Mouse (Mus musculus): ENCODE measurements around the gene Taf1b. TPM values are rescaled to one million over a fixed set of nuclear protein-coding genes. Genes with fewer than 3 reads are reported as not detected.

Taf1b gene
- total RNA-seq, 2 experiments from 2014 or later: 30.5 to 32.6 TPM

DNA sequence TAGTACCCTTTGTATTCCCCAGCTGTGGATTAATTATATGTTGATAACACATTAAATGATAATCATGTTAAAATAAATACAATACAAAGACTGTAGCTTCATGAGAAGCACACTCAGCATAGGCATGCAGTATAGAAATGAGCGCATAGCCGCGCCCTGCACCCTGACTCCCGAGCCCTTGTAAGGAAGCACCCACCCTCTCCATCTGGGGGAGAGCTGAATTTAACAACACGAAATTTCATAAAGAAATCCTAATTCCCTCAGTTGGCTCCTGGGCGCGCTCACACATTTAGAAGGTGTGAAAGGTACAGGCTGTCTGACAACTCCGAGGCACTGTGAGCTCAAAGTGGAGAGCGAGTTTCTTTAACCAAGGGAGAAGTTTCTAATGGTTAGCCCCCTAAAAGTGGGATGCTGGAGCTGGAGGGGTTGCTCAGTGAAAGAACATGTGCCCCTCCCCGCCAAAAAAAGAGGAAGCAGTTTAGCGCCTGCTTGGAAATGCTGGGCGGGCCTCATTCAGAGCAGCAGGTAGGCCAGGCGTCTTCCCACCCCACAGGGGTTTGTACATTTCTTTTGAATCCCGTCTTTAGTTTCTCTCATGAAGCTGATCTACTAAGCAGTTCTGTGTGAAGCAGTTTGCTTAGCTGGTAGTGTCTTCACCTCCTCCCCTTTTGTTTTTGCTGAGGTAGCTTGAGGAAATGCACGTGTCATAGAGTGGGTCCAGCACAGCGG is 43.4 kb downstream of the Taf1b start:
- intact Hi-C loops (cut with DNase I): no loop called here
- DNase-seq (ENCODE audit: low spot score in 2 of 2): peak; percentile 14 to 30

DNA sequence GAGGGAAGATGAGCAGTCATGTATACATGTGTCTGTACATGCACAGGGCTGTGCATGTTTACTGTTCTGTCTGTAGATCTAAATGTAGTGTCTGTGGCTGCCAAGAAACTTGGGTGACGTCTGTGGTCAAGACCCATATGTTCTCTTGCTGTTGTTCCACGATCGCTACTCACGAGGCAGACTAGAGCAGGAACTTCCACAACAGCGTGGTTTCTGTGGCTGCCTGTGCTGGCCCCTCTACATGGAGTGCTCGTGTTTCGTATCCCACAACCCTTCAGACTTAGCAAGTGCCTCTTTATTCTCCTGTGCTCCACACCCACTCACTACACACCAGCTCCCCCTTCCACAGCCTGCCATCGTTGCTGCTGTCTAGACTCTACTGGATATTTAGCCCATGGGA is 49.5 kb downstream of the Taf1b start:
- intact Hi-C loops (cut with DNase I): no loop called here

GRCm38 (mm10) chr12:24548885-24549284 is 50.7 kb downstream of the Taf1b start:
- intact Hi-C loops (cut with DNase I): no loop called here
- DNase-seq (ENCODE audit: low spot score in 2 of 2): no peak

More for the DNA sequence above, 49.5 kb downstream of the Taf1b start:
- DNase-seq (ENCODE audit: low spot score in 2 of 2): no peak

DNA sequence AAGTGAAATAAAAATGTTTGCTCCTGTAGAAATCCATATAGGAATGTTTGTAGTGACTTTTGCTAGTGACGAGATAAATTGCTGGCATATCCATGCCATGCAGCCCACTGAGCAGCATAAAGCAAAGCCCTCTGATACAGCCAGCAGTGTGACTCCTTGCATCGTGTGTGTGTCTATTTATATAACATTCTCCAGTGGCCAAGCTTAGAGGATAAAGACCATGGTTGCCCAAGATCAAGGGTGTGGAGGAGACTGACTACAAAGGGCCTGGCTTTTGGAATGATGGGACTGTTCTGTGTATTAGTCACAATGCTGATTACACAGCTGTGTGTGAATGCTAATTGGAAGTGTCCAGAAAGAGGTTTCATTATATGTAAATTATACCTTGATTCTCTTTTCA is 54.4 kb downstream of the Taf1b start:
- intact Hi-C loops (cut with DNase I): no loop called here
- no peak for DNase-seq (ENCODE audit: low spot score in 2 of 2)

DNA sequence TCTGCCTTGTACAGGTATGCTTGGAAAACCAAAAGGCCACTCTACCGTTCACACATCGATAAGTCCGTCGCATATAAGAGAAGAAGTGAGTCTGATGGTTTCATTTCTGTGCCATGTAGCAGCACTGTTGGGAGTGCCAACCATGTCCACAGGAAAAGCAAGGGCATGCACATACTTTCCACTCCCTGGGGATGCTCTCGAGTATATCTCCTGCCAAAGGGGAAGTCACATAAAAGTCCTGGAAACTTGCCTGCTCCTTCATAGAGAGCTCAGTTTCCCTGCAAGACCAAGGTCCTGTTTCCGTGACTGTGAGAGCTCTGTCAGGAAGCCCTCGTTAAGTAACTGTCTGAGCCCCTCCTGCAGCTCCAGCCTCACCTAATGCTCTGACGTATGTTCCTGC is 57.8 kb downstream of the Taf1b start:
- intact Hi-C loops (cut with DNase I): no loop called here
- no peak for DNase-seq (ENCODE audit: low spot score in 2 of 2)

GRCm38 (mm10) chr12:24563395-24563960 is 65.3 kb downstream of the Taf1b start:
- intact Hi-C loops (cut with DNase I): no loop called here
- DNase-seq (ENCODE audit: low spot score in 2 of 2): no peak

- intact Hi-C loops (cut with DNase I): no loop called here
- DNase-seq (ENCODE audit: low spot score in 2 of 2): no peak
Observed at GRCm38 (mm10) chr12:24565311-24565710, 67.2 kb downstream of the Taf1b start.

DNA sequence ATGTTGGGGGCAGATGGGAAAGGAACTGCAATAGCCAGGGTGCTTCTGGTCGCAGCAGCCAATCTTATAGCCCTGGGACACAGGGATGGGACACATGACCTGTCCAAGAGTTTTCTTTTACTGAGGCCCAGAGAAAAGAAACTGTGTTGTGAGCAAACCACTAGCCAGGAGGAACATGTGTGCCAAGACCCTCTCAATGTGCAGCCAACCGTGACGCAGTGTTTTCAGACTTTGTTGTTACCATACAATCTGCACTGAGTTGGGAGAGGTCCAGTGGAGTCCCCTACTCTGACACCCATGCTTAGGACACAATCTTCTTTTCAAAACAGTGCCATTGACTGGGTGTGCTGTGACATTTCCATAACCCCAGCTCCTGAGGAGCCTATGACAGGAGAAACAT is 69.4 kb downstream of the Taf1b start:
- intact Hi-C loops (cut with DNase I): no loop called here
- no peak for DNase-seq (ENCODE audit: low spot score in 2 of 2)

DNA sequence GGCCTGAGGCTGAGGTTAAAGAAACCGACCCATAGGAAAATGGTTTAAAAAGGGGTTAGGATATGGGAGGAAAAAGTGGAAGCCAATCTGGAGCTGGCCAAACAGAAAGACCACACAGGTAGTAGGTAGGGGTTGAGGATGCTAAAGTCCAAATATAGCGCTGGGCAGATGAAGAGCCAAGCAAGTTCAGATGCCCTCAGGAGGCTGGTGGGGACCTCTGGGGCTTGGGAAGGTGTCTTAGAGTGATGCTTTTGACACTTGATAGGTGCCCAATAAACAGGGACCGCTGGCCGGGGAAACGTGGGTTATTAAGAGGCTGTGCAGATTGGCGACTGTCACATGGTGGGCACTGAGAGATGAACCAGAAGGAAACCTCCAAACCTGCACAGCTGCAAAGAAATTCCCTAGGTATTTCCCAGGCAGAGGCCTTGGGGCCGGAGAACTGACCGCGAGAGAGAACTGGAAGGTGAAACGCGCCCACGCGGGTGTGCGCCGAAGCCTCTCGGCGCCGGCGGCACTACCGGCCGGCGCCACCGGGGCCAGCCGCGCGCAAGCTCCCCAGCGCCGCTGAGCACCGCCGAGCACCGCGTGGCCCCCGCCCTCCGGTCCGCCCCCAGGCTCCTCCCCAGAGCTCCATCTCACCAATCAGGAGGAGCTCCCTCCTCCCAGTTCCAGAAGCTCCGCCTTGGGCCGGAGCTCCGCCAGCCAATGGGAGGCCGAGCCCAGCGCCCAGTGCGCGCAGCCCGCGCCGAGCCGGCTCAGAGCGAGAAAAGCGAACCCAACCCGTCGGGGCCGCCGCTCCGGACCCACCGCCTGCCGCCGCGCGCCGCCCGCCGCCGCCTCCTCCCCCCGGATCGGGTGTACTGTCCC is 73.6 kb downstream of the Taf1b start, which contains the start of gene Grhl1:
TSS of gene Grhl1 (plus strand) at position 761 of the 870 bp plus-strand sequence.
- intact Hi-C loops (cut with DNase I): no loop called here
- peak; percentile 93 to 96 for DNase-seq (ENCODE audit: low spot score in 2 of 2)

- peak; percentile 17 to 43 for DNase-seq (ENCODE audit: low spot score in 2 of 2)
- intact Hi-C loops (cut with DNase I): no loop called here
Observed at GRCm38 (mm10) chr12:24572421-24573274, 74.5 kb downstream of the Taf1b start.

DNA sequence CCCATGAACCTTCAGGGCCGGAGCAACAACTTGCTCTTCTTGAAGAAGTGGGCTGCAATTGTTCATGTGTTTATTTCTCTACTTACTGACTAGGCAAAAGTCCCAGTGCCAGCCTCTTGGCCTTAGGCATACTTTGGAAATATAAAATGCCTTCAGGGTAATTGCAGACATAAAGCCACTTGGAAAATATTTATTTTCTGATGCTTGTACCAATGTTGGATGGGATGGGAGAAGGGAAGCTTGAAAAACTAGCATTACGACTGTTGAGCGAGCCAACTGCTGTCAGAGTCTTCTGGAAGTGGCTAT is 75.1 kb downstream of the Taf1b start:
- intact Hi-C loops (cut with DNase I): no loop called here
- no peak for DNase-seq (ENCODE audit: low spot score in 2 of 2)

DNA sequence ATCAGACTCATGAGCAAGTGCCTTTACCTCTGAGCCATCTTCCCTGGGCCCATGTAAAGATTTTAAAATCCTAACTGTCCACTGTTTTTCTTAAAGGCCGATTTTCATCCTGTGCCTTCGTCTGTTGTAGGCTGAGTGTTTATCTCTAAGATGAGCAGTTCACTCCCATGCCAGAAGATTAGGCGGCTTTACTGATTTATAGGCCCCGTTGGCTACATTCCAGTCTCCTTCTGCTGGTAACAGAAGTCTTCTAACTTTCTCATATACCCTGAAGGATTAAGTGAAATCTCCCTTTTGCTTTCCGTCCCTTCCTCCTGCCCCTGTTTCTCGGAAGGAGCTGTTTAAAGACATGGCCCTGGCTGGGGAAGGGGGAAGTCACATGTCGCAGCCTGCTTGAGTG is 76.7 kb downstream of the Taf1b start:
- DNase-seq (ENCODE audit: low spot score in 2 of 2): no peak
- intact Hi-C loops (cut with DNase I): no loop called here

DNA sequence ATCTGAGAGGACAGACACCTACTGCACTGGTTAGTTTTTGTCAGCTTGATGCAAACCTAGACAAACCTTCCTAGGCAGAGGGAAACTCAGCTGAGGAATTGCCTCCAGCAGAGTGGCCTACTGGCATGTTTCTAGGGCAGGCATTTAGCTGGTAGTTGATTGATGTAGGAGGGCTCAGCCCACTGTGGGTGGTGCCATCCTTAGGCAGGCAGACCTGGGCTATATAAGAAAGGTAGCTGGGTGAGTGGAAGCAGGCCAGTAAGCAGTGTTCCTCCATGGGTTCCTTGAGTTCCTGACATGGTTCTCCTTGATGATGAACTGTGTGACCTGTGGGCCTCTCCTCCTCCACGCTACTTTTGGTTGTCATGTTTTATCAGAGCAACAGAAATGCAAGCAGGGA is 82.3 kb downstream of the Taf1b start:
- intact Hi-C loops (cut with DNase I): no loop called here
- DNase-seq (ENCODE audit: low spot score in 2 of 2): no peak

DNA sequence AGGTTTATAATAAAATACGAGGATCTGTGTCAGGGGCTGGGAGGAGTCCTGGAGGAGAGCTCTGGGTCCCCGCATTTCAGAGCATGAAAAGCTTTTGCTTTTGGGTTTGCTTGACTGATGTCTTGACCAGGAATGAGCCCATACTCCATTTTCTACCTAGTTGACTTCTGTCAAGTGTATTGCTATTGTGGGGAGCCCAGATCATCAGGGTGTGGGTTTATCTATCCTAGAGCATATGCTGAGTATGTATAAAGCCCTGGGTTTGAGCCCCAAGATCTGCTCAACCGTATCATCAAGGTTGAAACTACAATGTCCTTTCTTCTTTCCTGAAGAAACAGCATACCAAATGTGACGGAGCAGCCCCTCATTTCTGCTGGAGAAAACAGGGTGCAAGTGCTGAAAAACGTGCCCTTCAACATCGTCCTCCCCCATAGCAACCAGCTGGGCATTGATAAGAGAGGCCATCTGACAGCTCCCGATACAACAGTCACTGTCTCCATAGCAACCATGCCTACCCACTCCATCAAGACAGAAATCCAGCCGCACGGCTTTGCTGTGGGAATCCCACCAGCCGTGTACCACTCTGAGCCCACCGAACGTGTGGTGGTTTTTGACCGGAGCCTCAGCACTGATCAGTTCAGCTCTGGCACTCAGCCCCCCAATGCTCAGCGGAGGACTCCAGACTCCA is 83.0 kb downstream of the Taf1b start:
- peak; percentile 26 to 46 for DNase-seq (ENCODE audit: low spot score in 2 of 2)
- intact Hi-C loops (cut with DNase I): no loop called here

GRCm38 (mm10) chr12:24583653-24584052 is 85.5 kb downstream of the Taf1b start:
- intact Hi-C loops (cut with DNase I): no loop called here
- no peak for DNase-seq (ENCODE audit: low spot score in 2 of 2)

DNA sequence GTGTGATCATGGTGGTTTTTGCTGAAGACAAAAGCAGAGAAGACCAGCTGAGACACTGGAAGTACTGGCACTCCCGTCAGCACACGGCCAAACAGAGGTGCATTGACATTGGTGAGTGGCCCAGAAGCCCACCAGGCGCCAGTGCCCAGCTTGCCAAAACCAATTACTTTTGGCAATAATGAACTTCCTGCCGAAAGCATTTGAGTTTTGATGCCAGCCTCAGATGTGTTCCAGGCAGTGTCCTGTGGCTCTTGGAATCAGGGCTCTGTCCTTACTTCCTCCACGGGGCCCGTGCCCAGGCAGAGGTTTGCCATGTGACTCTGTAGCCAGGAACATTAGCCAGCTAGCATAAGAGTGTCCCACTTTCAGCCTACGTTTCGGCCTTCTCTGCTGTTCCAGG is 86.7 kb downstream of the Taf1b start:
- peak; percentile 30 to 46 for DNase-seq (ENCODE audit: low spot score in 2 of 2)
- intact Hi-C loops (cut with DNase I): no loop called here

GRCm38 (mm10) chr12:24586193-24586592 is 88.0 kb downstream of the Taf1b start:
- no peak for DNase-seq (ENCODE audit: low spot score in 2 of 2)
- intact Hi-C loops (cut with DNase I): no loop called here

- intact Hi-C loops (cut with DNase I): no loop called here
- no peak for DNase-seq (ENCODE audit: low spot score in 2 of 2)
Observed at GRCm38 (mm10) chr12:24590371-24590770, 92.2 kb downstream of the Taf1b start.

DNA sequence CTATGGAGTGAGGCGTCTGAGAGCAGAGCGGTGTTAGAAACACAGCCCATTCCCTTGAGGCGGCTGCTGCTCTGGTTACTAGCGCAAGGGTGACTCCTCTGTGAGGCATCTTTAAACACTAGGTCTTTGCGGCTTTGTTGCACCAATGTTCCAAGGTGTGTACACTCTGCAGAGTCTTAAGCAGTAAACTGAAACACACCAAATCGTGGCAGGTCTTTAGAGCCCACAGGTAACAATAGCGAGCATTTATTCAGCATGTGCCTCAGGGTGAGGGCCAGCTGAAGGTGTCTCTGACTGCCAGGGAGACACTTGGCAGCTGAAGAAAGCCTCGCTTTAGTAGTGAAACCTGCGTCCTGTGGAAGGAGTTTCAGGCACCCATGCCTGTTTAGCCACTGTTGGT is 93.9 kb downstream of the Taf1b start:
- intact Hi-C loops (cut with DNase I): no loop called here

More for the DNA sequence above, 93.9 kb downstream of the Taf1b start:
- no peak for DNase-seq (ENCODE audit: low spot score in 2 of 2)

All from left cerebral cortex, postnatal 14 days (tissue).